Mouse (Mus musculus): ENCODE results near the gene Gapdh.

The Gapdh gene

DNA sequence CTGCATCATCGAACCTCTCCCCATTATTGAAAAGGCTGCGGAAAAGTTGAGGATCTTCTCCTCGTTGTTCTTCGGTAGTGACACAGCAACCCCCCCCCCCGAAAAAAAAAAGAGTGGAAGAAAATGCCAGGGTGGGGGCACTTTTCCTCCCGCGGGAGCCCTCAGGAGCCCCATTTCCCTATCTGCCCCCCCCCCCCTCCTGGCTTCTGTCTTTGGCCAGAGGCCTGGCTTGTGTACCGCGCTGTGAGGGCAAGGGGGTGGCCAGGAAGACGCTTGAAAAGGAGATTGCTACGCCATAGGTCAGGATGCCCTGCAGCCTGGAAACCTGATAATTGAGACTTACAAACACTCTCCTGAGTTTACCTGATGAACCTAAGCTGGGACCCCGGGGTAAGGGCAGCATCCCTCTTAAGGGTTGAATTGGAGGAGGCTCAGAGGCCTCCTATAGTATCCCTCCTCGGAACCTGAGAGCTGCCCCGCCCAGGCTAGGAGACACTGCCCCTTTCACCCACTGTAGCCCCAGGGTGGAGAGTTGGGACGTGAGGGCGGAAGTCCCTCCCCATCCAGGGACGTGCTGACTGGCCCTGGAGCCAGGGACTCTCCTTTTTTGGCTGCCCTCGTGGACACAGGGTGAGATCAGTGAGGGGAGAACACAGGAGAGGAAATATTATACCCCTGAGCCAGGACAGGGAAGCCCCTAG is at the start of gene Gapdh:
Gapdh (minus strand) TSS at position 417 of the 701 bp plus-strand sequence.
- DNase-seq (ENCODE audit: low spot score): peak; percentile 37

DNA sequence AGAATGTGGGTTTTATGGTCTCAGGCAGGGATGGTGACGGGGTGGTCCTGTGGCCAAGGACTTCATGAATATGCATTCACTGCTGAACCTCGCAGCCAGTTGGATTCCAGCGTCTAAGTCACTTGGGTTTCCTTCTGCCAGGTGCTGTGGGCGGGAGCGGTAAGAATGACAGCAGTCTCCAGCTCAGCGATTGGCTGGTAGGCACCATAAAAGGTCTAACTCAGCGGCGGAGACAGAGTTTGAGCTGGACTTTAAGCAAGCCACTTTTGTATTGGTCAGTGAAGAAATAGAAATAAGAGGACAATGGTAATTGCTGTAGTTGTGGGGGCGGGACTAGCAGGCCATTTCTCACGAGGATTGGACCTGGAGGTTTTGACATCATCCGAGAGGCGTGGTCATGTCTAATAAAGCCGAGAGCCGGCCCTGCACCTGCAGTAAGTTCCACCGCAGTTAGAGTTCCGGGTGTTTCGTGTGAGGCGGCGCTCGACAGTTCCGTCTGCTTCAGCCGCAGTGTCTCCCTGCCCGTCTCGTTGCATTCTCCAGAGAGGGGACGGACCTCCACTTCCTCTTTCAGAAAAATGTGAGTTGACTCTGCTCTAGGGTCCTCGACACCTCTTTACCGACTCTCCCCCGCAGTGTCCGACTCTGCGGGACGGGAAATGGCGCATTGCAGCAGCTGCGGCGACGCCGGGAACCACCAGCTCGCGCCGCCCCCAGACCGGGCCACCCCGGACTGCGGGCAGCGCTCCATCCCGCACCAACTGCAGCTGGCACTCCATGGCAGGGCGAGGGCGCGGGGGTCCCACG is 49.1 kb upstream of the Gapdh start, which contains the start of gene Vamp1:
Vamp1 (plus strand) TSS at position 404 of the 807 bp plus-strand sequence.
- peak; percentile 97 for DNase-seq (ENCODE audit: low spot score)

DNA sequence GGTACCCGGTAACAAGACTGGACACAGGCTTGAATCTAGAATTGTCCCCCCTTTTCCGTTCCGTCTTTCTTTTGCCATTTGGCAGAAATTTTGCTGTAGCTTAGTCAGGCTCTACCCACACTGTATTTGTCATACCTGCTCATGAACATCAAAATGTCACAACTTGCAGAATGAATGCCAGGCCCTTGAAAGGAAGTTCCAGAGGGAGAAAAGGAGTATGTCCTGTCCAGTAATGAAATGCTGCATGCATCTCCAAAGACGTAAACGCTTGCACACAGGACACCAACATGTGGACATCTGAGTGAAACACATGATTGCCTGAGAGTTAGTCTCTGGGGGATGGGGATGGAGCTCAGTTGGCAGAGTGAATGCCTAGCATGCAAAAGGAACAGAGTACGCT is 47.4 kb upstream of the Gapdh start:
- no peak for DNase-seq (ENCODE audit: low spot score)

DNA sequence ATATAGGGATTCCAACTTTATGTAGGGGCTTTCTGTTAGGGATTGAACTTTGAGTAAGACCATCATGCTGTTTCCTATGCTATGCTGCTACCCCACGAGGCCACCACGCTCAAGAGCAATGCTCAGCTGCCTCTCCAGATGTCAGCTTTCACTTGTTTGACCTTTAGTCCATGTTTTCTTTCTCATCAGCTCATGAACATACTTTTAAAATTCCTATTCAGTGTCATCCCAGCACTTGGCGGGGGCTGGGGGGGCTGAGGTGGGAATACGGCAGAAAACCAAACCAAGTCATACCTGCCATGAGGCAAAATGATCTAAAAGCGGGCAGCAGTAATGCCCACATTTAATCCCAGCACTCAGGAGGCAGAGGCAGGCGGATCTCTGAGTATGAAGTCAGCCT is 46.9 kb upstream of the Gapdh start:
- no peak for DNase-seq (ENCODE audit: low spot score)

DNA sequence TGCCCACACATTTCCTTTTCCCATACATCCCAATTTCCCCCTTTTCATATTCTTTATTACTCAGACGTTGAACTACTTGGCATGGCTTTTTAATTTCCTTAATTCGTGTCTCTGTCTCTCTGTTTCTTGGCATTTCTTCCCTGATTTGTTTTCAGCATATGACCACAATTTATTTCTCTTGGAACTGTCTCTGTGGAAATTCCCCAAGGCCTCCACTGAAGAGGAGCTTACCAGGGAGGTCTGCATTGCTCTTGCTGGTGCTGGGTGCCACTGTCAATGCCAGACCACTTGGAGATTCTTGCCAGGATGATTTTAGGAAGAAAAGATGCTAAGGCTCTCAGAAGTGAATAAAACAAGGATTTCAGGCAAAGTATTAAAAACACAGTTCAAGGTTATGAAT is 46.4 kb upstream of the Gapdh start:
- no peak for DNase-seq (ENCODE audit: low spot score)

DNA sequence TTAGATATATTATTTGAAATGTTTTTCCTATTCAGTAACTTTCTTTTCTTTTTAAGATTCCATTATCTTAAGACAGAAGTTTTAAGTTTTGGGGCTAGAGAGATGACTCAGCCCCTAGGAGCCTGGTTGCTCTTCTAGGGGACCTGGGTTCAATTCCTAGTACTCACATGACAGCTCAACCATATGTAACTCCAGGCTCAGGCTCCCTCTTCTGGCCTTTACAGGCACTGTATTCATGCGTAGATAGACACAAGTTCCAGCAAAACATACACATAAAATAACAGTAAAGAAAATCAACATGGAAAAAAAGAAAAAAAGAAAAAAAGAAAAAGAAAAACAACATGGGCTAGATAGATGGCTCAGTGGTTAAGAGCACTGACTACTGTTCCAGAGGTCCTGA is 44.2 kb upstream of the Gapdh start:
- DNase-seq (ENCODE audit: low spot score): no peak

DNA sequence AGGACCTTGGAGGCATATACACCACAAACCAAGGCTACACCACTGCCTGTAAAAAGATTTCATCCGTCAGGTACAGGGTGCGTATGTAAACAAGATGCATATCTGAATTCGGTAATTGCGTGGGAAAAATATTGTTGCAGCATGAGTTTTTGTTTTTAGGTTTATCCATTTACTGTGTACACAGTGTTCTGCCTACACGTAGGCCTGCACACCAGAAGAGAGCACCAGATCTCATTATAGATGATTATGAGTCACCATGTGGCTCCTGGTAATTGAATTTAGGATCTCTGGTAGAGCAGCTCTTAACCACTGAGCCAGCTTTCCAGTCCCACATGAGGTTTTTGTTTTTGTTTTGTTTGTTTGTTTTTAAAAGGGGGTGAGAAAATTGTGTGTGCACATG is 30.9 kb upstream of the Gapdh start:
- DNase-seq (ENCODE audit: low spot score): no peak

DNA sequence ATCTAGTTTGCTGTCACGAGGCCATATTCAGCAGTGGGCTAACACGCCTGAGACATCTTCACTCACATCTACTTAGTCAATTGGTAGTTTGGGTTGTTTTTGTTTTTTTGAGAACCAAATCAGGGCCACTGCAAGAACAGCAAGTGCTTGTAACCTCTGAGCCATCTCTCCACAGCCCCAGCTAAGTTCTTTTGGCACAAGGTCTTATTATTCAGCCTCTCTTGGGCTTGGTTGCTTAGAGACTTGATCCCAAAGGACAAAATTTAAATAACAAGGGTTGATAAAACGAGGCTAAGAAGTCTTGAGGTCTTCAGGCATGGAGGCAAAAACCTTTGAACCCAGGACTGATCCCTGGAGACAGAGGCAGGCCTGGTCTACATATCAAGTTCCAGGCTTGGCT is 30.0 kb upstream of the Gapdh start:
- no peak for DNase-seq (ENCODE audit: low spot score)

DNA sequence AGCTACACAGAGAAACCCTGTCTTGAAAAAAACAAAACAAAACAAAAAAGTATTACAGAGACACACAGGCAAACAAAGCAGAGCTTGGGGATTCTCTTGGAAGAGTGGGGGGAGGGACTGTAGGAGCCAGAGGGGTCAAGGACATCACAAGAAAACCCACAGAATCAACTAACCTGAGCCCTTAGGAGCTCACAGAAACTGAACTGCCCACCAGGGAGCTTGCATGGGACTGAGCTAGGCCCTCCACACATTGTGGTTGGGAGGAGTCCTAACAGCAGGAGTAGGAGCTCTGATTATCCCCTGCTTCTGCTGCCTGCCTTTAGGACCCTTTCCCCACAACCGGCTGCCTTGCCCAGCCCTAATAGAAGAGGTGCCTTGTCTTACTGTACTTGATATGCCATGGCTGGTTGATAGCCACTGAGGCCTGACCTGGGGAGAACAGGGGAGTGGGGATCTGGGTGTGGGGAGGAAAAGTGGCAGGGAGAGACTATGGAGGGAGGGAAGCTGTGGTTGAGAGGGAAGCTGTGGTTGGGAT is 29.3 kb upstream of the Gapdh start:
- DNase-seq (ENCODE audit: low spot score): no peak

DNA sequence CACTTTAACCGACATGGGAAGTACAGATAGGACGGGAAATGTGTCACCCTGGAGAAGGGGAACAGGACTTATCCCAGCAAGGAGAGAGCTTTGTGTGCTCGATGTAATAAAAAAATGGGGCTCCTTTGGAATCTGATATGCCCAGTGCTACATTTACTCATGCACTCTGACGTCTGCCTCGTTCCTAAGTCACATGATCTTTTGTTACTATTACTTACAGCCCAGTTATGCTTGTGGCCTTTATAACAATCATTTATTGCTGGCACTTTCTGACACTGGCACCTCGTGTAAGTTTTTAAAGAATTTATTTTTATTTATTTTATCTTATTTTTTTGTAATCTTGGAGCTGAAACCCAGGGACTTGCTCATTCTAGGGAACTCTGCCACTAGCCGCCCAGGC is 27.1 kb upstream of the Gapdh start:
- no peak for DNase-seq (ENCODE audit: low spot score)

DNA sequence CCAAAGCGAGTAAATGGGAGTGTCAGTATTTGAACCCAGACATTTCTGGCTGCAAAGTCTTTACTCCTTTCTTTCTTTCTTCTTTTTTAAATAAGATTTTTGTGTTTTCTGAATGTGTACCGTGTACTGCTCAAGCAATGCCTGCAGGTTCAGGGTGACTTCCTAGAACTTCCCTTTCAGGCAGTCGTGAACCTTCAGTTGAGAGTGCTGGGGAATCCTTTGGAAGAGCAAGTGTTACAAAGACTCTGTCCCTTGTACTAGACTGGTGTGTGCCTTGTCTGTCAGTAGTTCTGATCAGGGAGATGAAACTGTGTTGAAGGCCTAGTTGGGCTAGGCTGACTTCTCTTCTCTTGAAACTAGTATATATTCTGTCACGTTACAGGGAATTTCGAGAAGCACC is 26.6 kb upstream of the Gapdh start:
- no peak for DNase-seq (ENCODE audit: low spot score)

DNA sequence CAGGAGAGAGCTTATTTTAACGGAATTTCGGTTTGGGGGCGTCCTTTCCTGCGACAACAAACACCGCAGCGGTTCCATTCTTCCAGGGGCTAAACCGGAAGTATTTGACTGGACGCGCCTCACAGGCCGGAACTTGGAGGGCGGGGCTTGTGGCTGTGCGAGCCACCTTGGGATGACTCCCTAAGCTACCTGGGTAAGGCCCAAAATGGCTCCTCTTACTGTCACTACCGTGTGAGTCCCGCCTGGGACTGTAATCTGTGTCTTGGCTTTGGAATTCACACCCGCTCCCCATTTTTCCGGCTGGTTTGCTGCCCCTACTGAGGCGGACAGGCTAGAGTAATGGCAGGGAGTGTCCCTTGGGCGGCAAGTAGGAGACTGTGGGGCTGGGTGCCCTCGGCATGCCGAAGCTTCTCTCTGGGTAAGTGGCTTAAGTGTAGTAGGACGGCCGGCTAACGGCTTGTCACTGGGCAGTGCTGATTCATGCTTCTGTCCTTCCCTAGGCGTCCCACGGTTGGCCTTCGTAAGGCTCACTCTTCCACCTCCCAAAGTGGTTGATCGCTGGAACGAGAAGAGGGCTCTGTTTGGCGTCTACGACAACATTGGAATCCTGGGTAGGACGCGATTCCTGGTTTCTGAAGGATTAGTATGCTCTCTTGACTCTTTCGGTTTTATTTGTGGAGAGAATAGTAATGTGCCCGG is 25.9 kb upstream of the Gapdh start:
- peak; percentile 95 for DNase-seq (ENCODE audit: low spot score)

DNA sequence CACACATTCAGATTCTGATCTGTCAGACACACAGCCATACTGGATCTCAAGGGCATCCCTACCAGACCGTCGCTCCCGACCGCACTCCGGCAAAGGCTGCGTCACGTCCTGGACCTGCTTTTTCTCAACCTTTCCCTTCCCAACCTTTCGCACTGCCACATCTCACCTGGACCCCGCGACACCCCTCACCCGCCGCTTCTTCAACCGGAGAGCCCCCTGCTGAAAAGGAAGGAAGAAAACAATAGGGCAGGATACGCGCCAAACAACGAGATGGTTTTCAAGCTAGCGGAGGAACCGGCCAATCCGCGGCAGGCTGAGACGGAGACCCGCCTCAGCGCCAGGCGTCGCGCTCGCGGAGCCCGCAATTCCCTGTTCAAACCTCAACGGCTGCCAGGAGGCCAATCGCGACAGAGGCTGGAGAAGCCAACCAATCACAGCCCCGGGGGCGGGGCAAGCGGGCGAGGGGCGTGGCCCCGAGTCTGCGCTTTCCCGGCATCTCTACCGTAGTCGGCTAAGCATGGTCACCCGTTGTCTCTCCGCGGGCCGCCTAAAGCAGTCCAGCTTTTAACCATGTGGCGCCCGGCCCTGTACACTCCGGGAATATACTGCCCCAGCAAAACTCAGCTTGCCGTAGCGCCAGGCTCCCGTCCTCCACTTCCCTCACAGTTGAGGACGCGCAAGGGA is 25.2 kb upstream of the Gapdh start, which contains the start of the genes Ncapd2 and Mrpl51:
Ncapd2 (minus strand) TSS at position 370 of the 684 bp plus-strand sequence.
Mrpl51 (plus strand) TSS at position 470 of the 684 bp plus-strand sequence.
- peak; percentile 99 for DNase-seq (ENCODE audit: low spot score)

DNA sequence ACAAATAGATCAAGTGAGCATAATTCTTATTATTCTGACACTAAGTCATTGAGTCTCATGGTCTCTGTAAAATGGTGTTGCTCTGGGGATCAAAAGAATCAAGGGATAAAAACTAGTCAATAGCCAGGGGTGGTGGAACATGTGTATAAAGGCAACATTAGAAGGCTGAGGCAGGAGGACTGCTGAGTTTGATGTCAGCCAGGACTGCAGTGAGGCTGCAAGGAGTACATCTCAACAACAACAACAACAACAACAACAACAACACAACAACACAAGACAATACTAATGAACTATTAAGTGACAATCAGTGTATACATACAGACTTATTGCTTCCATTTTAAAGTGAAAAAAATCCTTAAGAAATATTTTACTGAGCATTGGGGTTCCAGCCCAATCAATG is 24.5 kb upstream of the Gapdh start:
- DNase-seq (ENCODE audit: low spot score): no peak

DNA sequence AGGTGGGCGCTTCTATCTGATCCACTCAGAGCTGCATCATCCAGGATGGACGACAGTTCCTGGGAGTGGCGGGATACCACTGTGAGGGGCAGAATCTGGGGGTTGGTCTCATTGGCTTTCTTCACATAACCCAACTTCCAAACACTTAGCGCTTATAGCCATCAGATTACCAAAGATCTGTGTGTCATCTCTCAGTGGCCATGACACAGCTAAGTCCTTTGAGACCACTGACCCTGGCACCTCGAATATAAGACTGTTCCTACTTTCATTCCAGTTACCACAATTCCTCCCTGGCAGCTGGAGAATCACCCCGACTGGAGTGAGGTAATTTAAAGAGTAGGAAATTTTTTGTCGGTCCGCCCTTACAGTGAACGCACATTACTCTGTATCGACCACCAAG is 19.9 kb upstream of the Gapdh start:
- no peak for DNase-seq (ENCODE audit: low spot score)

DNA sequence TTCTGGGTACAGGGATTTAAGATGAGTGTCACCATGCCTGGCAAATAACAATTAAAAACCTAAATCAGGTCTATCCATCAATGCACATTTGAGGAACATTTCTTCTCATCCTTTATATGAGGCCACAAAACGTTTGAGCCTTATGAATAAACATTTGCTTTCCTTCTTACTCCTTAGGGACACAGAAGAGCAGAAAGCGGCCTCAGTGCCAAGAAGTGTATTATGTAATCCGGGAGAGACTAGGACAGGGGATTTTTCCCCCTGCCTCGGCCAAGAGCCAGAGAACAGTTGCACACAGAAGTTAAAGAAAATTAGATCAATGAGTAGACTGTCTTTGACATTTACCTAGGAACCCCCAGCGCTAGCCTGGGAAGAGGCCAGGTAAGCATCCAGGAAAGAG is 15.9 kb upstream of the Gapdh start:
- DNase-seq (ENCODE audit: low spot score): no peak

DNA sequence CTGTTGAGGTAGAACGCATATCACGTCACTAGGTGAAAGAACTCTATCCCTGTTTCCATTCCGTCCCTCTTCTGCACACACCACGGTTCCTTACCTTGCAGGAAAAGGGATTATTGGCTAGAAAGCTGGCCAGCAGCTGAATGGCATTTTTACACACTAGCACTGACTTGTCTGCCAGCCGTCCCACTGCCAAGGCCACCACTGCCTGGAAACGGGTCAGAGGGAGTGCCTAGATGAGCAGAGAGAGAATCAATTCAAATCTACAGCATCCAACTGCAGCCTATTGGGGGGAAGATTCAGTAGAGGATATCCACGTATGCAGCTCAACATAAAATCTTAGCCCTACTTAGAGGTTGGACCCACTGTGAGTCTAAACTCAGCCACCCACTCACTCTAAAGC is 13.3 kb upstream of the Gapdh start:
- no peak for DNase-seq (ENCODE audit: low spot score)

DNA sequence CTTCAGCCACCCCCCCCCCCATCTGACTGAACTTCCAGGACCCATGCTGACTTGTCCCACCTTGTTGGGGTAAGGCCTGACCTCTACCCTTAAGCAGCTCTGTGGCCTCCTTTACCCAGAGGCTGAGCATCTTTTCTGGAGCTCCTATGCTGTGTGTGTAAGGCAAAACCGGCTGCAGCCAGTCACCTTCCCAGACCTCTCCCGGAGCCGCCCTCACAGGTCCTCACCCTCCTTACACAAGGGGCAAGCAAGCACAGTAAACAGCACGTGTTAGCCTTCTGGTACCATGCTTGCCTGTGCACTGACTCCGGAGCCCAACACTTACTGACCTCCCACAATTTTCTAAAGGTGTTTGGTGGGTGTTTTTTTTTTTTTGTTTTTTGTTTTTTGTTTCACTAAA is 9.2 kb upstream of the Gapdh start:
- DNase-seq (ENCODE audit: low spot score): no peak

DNA sequence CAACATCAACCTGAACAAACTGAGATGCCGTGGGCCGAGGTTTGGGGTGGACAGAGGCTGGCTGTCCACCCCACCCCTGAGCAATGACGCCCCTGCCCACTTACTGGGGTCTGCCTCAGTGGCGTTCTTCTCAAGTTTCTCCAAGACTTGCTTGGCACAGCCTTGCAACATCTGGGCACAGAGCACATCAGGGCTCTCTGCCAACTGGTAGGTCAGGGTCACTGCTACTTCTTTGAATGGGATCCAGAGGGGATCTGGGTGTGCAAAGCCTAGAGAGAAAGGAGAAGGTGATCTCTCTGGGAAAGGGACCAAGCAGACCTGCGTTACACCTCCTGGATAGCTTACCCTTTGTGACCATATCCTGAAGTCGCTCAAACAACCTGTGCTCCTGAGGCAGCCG is 7.0 kb upstream of the Gapdh start:
- no peak for DNase-seq (ENCODE audit: low spot score)

DNA sequence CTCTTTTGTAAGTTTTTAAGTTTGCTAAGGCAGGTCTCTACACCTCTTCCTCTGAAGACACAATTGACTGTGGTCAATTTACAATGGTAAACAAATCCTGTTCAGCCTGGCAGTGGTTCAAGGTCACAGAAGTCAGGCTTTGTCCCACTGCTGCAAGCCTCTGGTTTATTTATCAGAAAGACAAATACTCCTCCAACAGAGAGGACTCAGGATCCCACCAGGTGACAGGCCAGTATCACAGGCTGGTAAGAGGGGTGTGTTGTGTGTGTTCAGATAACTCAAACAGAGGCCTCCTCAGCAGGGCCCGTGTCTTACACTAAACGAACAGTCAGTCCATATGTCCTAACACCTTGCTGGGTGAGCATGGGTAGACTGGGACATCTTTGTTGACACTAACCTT is 6.2 kb upstream of the Gapdh start:
- no peak for DNase-seq (ENCODE audit: low spot score)

DNA sequence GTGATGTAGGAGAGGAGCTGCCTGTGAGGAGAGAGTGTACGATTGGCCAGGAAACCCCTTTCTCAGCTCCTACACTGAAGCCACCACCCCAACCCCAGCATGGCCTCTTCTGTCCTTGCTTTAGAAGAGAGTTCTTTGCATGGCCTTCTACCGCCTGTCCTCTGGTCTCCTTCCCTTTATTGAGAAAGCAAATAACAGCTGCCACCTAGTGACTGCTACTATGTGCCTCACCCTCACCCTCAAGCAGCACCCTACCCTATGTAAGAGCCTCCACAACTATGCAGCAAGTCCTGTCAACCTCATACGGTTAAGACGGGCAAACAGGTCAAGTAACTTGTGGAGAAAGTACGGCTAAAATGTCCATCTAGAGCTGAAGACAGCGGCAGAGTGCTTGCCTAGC is 3.9 kb upstream of the Gapdh start:
- DNase-seq (ENCODE audit: low spot score): no peak

DNA sequence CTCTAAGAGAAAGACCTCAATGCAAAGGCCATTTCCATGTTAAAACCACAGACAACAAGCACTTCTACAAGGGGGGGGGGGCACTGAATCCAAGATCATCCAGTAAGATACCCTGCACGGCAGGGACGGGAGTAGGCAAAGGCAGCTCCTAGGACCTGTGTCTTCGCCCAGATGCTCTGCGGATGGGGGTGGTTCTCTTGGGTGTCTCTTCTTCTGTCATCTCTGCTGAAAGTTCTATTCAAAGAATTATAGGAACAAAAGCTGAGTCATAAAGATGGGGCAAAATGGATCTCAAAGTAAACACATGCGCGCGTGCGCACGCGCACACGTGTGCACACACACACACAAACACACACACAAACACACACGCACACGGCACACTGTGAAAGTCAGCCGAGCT is 1.8 kb upstream of the Gapdh start:
- DNase-seq (ENCODE audit: low spot score): no peak

Measured in retina, embryonic 14.5 days (tissue).